Mouse (Mus musculus) midbrain, embryonic 11.5 days (tissue): ENCODE data around the gene Mapk8ip1. TPM values are rescaled to one million over a fixed set of nuclear protein-coding genes. Genes with fewer than 3 reads are reported as not detected.
"Not testable (repeated sequence)": the region's sequence is repeated elsewhere in the genome, so short reads cannot be mapped to it uniquely, and the experiment has no call there.

ENCODE experiments used
- ATAC-seq: fragments of 200-750 bp; cut with Nextera tagmentation; 2 replicates; pipeline ENCODE4 v1.8.0; 2017; ENCODE audit warnings: moderate TSS enrichment, moderate library complexity; ENCODE audit not compliant: low FRiP score
- DNase-seq: peaks from one replicate; pipeline ENCODE4 v3.0.0; 2015; ENCODE audit warnings: low spot score; ENCODE audit errors: missing footprints
- H3K27ac ChIP-seq: fragments of 300-500 bp; sonication (generic); 2 replicates; pipeline ENCODE4 v1.5.1; 2014; ENCODE audit warnings: low read depth, low read length
- H3K27me3 ChIP-seq: fragments of 300-500 bp; sonication (generic); 2 replicates; pipeline ENCODE4 v1.6.1; 2014; ENCODE audit warnings: mild to moderate bottlenecking, low read length, moderate library complexity, mixed read lengths; ENCODE audit not compliant: control insufficient read depth, insufficient read depth
- H3K36me3 ChIP-seq: fragments of 300-500 bp; sonication (generic); 2 replicates; pipeline ENCODE4 v1.6.1; 2014; ENCODE audit warnings: mild to moderate bottlenecking, low read length, moderate library complexity, mixed read lengths; ENCODE audit not compliant: control insufficient read depth, insufficient read depth
- H3K4me1 ChIP-seq: fragments of 300-500 bp; sonication (generic); 2 replicates; pipeline ENCODE4 v1.6.1; 2014; ENCODE audit warnings: low read length; ENCODE audit not compliant: control insufficient read depth, insufficient read depth
- H3K4me2 ChIP-seq: fragments of 300-500 bp; sonication (generic); 2 replicates; pipeline ENCODE4 v1.6.1; 2014; ENCODE audit warnings: mild to moderate bottlenecking, moderate library complexity
- H3K4me3 ChIP-seq: fragments of 300-500 bp; sonication (generic); 2 replicates; pipeline ENCODE4 v1.5.1; 2014; ENCODE audit warnings: low read depth, low read length
- H3K9ac ChIP-seq: fragments of 300-500 bp; sonication (generic); 2 replicates; pipeline ENCODE4 v1.6.1; 2014; ENCODE audit warnings: low read length
- H3K9me3 ChIP-seq: fragments of 300-500 bp; sonication (generic); 2 replicates; pipeline ENCODE4 v1.6.1; 2016; ENCODE audit warnings: low read length; ENCODE audit not compliant: control insufficient read depth
- WGBS: fragments of 180-500 bp; shearing (Covaris S2); extraction: QIAGEN DNeasy Blood & Tissue Kit; methylation state at CpG from one replicate; pipeline ENCODE4 v1.1.7; 2014; 5-methylcytosine and 5-hydroxymethylcytosine counted together
- polyA plus RNA-seq: library from polyadenylated mRNA; unstranded; fragments of >200 nt; fragmentation: Nextera tagmentation; extraction: Ambion mirVana; gene quantifications from 2 replicates; pipeline ENCODE4 v1.2.1, GENCODE M21; 2014

Mapk8ip1 gene
- polyA plus RNA-seq, 1 experiment from 2014 or later: 37.1 TPM

- H3K27ac ChIP-seq, H3K27me3 ChIP-seq, H3K9me3 ChIP-seq, H3K9ac ChIP-seq, H3K36me3 ChIP-seq, ATAC-seq, DNase-seq: not testable (repeated sequence)
- 62% methylated on average over 4 of the region's 4 CpGs for WGBS
- H3K4me3 ChIP-seq: 0 out of 2 replicates have a peak overlapping the region, but pooled peaks have one; percentile 75
- peak overlapping the region; percentile 97 for H3K4me2 ChIP-seq
- peaks cover 19% of the 10 kb centered on the region for H3K4me1 ChIP-seq
Observed at GRCm38 (mm10) chr2:92399877-92400276, 1.2 kb downstream of the Mapk8ip1 start.

- Histone ChIP-seq H3K9ac (no peak overlapping the region), H3K27me3 (no peaks in the 10 kb centered on the region), H3K4me3 (no peak overlapping the region), H3K27ac (no peak overlapping the region), H3K36me3 (no peaks in the 10 kb centered on the region), H3K4me2 (0 out of 2 replicates have a peak overlapping the region, but pooled peaks have one; percentile 3), H3K4me1 (peaks cover 29% of the 10 kb centered on the region), H3K9me3 (no peaks in the 10 kb centered on the region)
- no peak for DNase-seq
- WGBS: 81% methylated on average over 1 of the region's 1 CpGs
- no peak for ATAC-seq
Observed at GRCm38 (mm10) chr2:92397436-92397835, 3.6 kb downstream of the Mapk8ip1 start.

- WGBS: 93% methylated on average over 3 of the region's 3 CpGs
- peaks cover 44% of the 10 kb centered on the region for H3K4me1 ChIP-seq
Observed at GRCm38 (mm10) chr2:92395535-92395934, 5.5 kb downstream of the Mapk8ip1 start.

GRCm38 (mm10) chr2:92392318-92393264 is 8.5 kb downstream of the Mapk8ip1 start:
- WGBS: 4% methylated on average over 26 of the region's 26 CpGs
- peak; percentile 91 for DNase-seq
- Histone ChIP-seq H3K4me3 (peak overlapping the region; percentile 29), H3K36me3 (no peaks in the 10 kb centered on the region; the same call in 1 of the 2 replicates), H3K4me2 (peak overlapping the region; percentile 46), H3K9me3 (no peaks in the 10 kb centered on the region), H3K4me1 (peaks cover 53% of the 10 kb centered on the region), H3K27ac (peak overlapping the region; percentile 83), H3K27me3 (no peaks in the 10 kb centered on the region), H3K9ac (peak overlapping the region; percentile 61)
- 0 out of 2 replicates have a peak, but pooled peaks have one; percentile 0 for ATAC-seq

More at GRCm38 (mm10) chr2:92395535-92395934, 5.5 kb downstream of the Mapk8ip1 start:
- Histone ChIP-seq H3K27me3 (no peaks in the 10 kb centered on the region), H3K4me3 (no peak overlapping the region), H3K9me3 (no peaks in the 10 kb centered on the region), H3K27ac (no peak overlapping the region), H3K4me2 (no peak overlapping the region), H3K36me3 (no peaks in the 10 kb centered on the region), H3K9ac (no peak overlapping the region)
- DNase-seq (no peak), ATAC-seq (no peak)

GRCm38 (mm10) chr2:92391703-92392317 is 9.3 kb downstream of the Mapk8ip1 start:
- Histone ChIP-seq H3K4me3 (peak overlapping the region; percentile 29), H3K9me3 (no peaks in the 10 kb centered on the region), H3K27me3 (no peaks in the 10 kb centered on the region), H3K4me2 (peak overlapping the region; percentile 46), H3K36me3 (peaks cover 6% of the 10 kb centered on the region), H3K27ac (peak overlapping the region; percentile 83), H3K4me1 (peaks cover 50% of the 10 kb centered on the region), H3K9ac (peak overlapping the region; percentile 61)
- 22% methylated on average over 11 of the region's 11 CpGs for WGBS
- peak; percentile 1; the same call in 1 of the 2 replicates for ATAC-seq
- peak; percentile 88 for DNase-seq

- H3K4me1 ChIP-seq: peaks cover 50% of the 10 kb centered on the region
- peak overlapping the region; percentile 61; the same call in 1 of the 2 replicates for H3K9ac ChIP-seq
- H3K9me3 ChIP-seq: no peaks in the 10 kb centered on the region
- H3K4me3 ChIP-seq: no peak overlapping the region
- ATAC-seq: no peak
- H3K36me3 ChIP-seq: peaks cover 12% of the 10 kb centered on the region
- no peak overlapping the region for H3K27ac ChIP-seq
- no peaks in the 10 kb centered on the region for H3K27me3 ChIP-seq
- DNase-seq: no peak
- 85% methylated on average over 8 of the region's 8 CpGs for WGBS
- H3K4me2 ChIP-seq: peak overlapping the region; percentile 46
Observed at GRCm38 (mm10) chr2:92391116-92391515, 9.9 kb downstream of the Mapk8ip1 start.

- H3K9me3 ChIP-seq: no peaks in the 10 kb centered on the region
- H3K9ac ChIP-seq: peak overlapping the region; percentile 28; the same call in 1 of the 2 replicates
- peak overlapping the region; percentile 45 for H3K27ac ChIP-seq
- no peak overlapping the region for H3K4me3 ChIP-seq
- ATAC-seq (no peak), DNase-seq (no peak)
- H3K36me3 ChIP-seq: peaks cover 20% of the 10 kb centered on the region
- H3K4me2 ChIP-seq: peak overlapping the region; percentile 24
- H3K27me3 ChIP-seq: no peaks in the 10 kb centered on the region
- 75% methylated on average over 6 of the region's 6 CpGs for WGBS
- peaks cover 50% of the 10 kb centered on the region for H3K4me1 ChIP-seq
Observed at GRCm38 (mm10) chr2:92390206-92390930, 10.7 kb downstream of the Mapk8ip1 start.

GRCm38 (mm10) chr2:92389645-92390044 is 11.4 kb downstream of the Mapk8ip1 start:
- Histone ChIP-seq H3K4me1 (peaks cover 50% of the 10 kb centered on the region), H3K9me3 (no peaks in the 10 kb centered on the region), H3K4me2 (peak overlapping the region; percentile 24), H3K4me3 (peak overlapping the region; percentile 63), H3K36me3 (peaks cover 26% of the 10 kb centered on the region), H3K27ac (peak overlapping the region; percentile 45), H3K27me3 (no peaks in the 10 kb centered on the region), H3K9ac (peak overlapping the region; percentile 28; the same call in 1 of the 2 replicates)
- WGBS: 4% methylated on average over 10 of the region's 10 CpGs
- no peak for ATAC-seq
- no peak for DNase-seq
